Mouse (Mus musculus) megakaryocyte, embryonic 14.5 days (primary cell): ENCODE measurements around the gene St6gal1. TPM values are rescaled to one million over a fixed set of nuclear protein-coding genes. Genes with fewer than 3 reads are reported as not detected.
"Not testable (repeated sequence)": the region's sequence is repeated elsewhere in the genome, so short reads cannot be mapped to it uniquely, and the experiment has no call there.

Experiments
- H3K27me3 ChIP-seq: replicated peaks from 2 replicates; pipeline ENCODE3; 2012; ENCODE audit warnings: inconsistent platforms
- H3K36me3 ChIP-seq: replicated peaks from 2 replicates; pipeline ENCODE3; 2012; ENCODE audit warnings: low read length, inconsistent platforms, mixed read lengths
- H3K4me1 ChIP-seq: 2 replicates; pipeline ENCODE4 v1.6.1; 2012; ENCODE audit warnings: inconsistent platforms
- H3K4me3 ChIP-seq: replicated peaks from 2 replicates; pipeline ENCODE3; 2012; ENCODE audit warnings: moderate library complexity, mild to moderate bottlenecking, inconsistent platforms
- H3K9me3 ChIP-seq: 2 replicates; pipeline ENCODE4 v1.6.1; 2012; ENCODE audit warnings: inconsistent platforms
- FLI1 ChIP-seq: IDR thresholded peaks from 2 replicates; pipeline ENCODE4 v1.6.1; 2012; ENCODE audit warnings: low read length, inconsistent platforms, mixed read lengths
- GATA1 ChIP-seq: IDR thresholded peaks from 3 replicates; pipeline ENCODE4 v1.6.1; 2012; ENCODE audit warnings: mixed read lengths, low read length, inconsistent platforms, borderline replicate concordance
- polyA plus RNA-seq: library from polyadenylated mRNA; stranded (reverse); fragments of >175 nt; gene quantifications from 2 replicates; pipeline ENCODE4 v1.2.3, GENCODE M21; 2012; ENCODE audit warnings: low replicate concordance; ENCODE audit not compliant: insufficient read depth

The St6gal1 gene
- not detected in 2 replicates for polyA plus RNA-seq

DNA sequence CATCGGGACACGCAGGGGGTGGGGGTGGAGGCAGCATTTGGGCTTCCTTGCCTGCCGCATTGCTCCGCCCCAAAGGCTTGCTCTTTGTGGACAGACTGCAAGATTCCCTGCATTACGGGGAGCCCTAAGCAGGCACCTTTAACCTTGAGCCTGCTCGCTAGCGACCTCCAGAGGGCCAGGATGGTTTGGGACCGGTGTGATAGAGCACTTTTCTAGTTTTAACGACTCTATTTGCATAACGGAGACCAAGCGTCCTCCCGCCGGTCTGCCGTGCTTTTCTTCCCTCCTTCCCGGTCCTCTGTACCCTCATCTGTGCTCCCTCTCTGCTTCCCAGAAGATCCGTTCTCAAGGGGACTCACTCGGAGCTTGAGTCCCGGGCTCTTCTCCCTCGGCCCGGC is at the start of gene St6gal1:
St6gal1 (plus strand) TSS at position 70 of the 398 bp plus-strand sequence.
- TF ChIP-seq GATA1: no peak
- no peak for TF ChIP-seq FLI1

DNA sequence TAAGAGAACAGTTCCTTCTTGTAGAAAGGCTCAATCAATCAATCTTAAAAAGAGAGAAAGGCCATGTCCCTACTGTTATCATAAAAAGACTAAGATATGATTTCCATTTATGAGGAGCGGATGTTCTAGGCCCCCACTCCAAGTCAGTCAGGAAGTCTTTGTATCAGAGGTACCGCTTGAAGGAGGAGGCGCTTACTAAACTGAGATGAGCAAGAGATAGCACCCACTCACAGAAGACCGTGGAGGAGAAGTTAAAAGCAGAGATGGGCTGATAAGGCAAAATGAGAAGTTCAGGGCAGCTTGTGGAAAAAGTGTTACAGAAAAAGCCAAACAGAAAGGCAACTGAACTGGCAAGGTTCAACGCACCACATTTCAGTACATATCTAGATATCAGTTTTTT is 49.7 kb upstream of the St6gal1 start:
- Histone ChIP-seq H3K4me3 (no peak overlapping the region), H3K27me3 (peaks cover 21% of the 10 kb centered on the region), H3K4me1 (peaks cover 20% of the 10 kb centered on the region), H3K36me3 (no peaks in the 10 kb centered on the region), H3K9me3 (peaks cover 23% of the 10 kb centered on the region)
- no peak for TF ChIP-seq GATA1
- TF ChIP-seq FLI1: no peak

More for the DNA sequence above, at the start of gene St6gal1:
- H3K9me3 ChIP-seq: peaks cover 6% of the 10 kb centered on the region
- H3K36me3 ChIP-seq: no peaks in the 10 kb centered on the region
- H3K4me3 ChIP-seq: peak within 1 kb of the TSS; percentile 89
- H3K27me3 ChIP-seq: peaks cover 76% of the 10 kb centered on the region
- H3K4me1 ChIP-seq: peaks cover 33% of the 10 kb centered on the region

DNA sequence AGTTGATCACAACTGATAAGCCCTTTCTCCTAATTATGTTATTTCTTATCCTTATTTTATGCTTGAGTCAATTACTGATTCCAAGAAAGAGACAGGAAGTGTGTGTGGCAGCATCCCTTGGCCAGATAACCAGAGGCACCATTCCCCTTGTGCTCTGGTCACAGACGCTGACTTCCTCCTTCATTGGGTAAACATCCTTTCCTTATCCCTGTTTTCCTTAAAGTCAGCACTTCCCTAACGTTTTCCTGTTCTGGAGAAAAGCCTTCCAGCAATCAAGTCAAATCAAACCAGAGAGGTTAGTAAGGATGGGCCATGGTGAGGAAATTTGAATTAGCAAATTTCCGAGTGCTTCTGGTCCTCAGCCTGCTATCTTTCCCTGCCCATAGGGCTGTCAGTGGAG is 48.6 kb upstream of the St6gal1 start:
- H3K27me3 ChIP-seq: peaks cover 18% of the 10 kb centered on the region
- peaks cover 14% of the 10 kb centered on the region for H3K9me3 ChIP-seq
- peak overlapping the region; percentile 62 for H3K4me3 ChIP-seq
- TF ChIP-seq GATA1: no peak
- TF ChIP-seq FLI1: no peak
- H3K36me3 ChIP-seq: no peaks in the 10 kb centered on the region
- H3K4me1 ChIP-seq: peaks cover 23% of the 10 kb centered on the region

DNA sequence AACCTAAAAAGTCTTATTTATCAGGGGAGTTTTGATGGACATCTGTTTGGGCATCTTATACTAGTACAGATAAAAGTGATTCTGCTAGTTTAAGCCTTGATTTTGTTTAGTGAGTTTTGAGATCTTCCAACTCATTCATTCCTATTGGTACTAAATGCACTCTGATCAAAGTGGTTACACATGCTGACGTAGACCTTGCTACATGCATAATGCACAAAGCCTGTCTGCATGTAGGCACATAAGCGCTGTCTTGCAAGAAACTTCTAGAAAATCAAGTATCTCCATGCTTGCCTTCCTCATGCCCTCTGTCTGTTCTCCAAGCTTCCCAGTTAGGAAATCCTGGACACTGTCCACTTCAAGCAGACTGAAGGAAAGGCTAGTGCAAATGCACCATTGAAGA is 46.7 kb upstream of the St6gal1 start:
- H3K9me3 ChIP-seq: peaks cover 5% of the 10 kb centered on the region
- H3K27me3 ChIP-seq: peaks cover 15% of the 10 kb centered on the region
- no peak for TF ChIP-seq FLI1
- TF ChIP-seq GATA1: no peak
- no peak overlapping the region for H3K4me3 ChIP-seq
- H3K4me1 ChIP-seq: peaks cover 38% of the 10 kb centered on the region
- no peaks in the 10 kb centered on the region for H3K36me3 ChIP-seq

DNA sequence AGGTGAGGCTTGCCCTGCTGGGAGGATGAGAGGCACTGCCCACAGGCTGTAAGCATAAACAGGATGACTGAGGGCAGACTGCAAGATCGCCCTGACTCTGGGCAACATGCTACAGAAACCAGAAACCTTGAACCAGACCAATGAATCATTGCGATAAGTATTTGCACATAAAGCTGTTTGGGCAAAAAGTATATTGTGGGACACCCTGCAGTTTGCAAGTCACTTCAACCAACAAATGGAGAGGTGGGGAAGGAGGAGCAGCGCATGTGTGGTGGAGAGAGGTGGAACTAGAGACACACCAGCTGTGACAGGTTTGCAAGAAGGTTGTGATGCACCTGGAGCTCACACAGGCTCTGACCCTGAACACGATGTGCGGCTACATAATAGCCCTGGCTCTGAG is 45.7 kb upstream of the St6gal1 start:
- Histone ChIP-seq H3K4me3 (no peak overlapping the region), H3K36me3 (no peaks in the 10 kb centered on the region), H3K27me3 (peaks cover 13% of the 10 kb centered on the region), H3K9me3 (no peaks in the 10 kb centered on the region), H3K4me1 (peaks cover 38% of the 10 kb centered on the region)
- TF ChIP-seq FLI1 (no peak), GATA1 (no peak)

DNA sequence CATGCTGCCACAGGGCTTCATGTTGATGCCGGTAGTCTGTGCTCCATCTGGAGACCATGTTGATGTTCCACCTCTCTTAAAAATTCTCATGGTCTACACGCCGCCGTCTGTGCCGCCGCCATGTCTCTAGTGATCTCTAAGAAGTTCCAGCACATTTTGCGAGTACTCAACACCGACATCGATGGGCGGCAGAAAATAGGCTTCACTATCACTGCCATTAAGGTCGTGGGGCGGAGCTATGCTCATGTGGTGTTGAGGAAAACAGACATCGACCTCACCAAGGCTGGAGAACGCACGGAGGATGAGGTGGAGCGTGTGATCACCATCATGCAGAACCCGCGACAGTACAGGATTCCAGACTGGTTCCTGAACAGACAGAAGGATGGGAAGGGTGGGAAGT is 45.1 kb upstream of the St6gal1 start:
- peaks cover 38% of the 10 kb centered on the region for H3K4me1 ChIP-seq
- not testable (repeated sequence) for H3K36me3 ChIP-seq, H3K9me3 ChIP-seq, H3K4me3 ChIP-seq
- H3K27me3 ChIP-seq: peaks cover 13% of the 10 kb centered on the region

DNA sequence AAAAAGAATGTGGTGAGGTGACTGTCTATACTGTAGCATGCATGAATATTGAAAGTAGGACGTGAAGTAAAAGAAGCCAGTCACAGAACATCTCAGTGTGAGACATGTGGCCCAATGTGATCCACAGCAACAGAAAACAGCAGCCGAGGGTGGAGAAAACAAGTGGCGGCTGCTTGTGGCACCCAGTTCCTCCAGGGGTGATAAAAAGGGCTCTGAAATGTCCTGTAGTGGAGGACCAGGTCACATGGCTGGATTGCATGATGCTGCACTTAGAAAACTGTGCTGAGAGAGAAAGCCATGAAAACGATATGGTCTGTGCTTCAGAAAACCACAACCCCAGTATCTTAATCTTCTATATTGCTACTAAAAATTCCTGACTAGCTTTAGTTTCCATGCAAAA is 43.5 kb upstream of the St6gal1 start:
- H3K27me3 ChIP-seq: peaks cover 13% of the 10 kb centered on the region
- no peaks in the 10 kb centered on the region; the same call in 1 of the 2 replicates for H3K9me3 ChIP-seq
- no peaks in the 10 kb centered on the region for H3K36me3 ChIP-seq
- peak overlapping the region; percentile 38 for H3K4me3 ChIP-seq
- TF ChIP-seq GATA1 (no peak), FLI1 (no peak)
- peaks cover 26% of the 10 kb centered on the region for H3K4me1 ChIP-seq

DNA sequence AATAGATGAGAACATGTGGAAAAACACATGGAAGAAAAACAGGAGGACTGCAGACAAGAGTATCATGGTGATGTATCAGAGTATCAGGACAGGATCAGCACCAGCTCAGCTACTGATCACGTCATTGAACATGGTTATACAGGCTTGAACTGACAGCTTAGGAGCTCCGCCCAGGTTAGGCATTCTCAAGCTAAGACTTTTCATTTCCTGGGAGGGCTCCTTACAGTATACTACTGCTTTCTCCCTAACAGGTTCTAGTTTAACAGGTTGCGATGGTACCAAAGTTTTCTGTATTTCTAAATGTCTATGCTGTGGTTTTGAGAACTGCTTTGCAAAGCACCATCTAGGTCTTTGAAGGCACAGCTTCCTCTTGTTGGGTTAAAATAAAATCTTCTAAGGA is 43.1 kb upstream of the St6gal1 start:
- Histone ChIP-seq H3K4me1 (peaks cover 21% of the 10 kb centered on the region), H3K9me3 (no peaks in the 10 kb centered on the region; the same call in 1 of the 2 replicates), H3K27me3 (peaks cover 13% of the 10 kb centered on the region), H3K36me3 (no peaks in the 10 kb centered on the region), H3K4me3 (peak overlapping the region; percentile 59)
- TF ChIP-seq GATA1 (no peak), FLI1 (no peak)

DNA sequence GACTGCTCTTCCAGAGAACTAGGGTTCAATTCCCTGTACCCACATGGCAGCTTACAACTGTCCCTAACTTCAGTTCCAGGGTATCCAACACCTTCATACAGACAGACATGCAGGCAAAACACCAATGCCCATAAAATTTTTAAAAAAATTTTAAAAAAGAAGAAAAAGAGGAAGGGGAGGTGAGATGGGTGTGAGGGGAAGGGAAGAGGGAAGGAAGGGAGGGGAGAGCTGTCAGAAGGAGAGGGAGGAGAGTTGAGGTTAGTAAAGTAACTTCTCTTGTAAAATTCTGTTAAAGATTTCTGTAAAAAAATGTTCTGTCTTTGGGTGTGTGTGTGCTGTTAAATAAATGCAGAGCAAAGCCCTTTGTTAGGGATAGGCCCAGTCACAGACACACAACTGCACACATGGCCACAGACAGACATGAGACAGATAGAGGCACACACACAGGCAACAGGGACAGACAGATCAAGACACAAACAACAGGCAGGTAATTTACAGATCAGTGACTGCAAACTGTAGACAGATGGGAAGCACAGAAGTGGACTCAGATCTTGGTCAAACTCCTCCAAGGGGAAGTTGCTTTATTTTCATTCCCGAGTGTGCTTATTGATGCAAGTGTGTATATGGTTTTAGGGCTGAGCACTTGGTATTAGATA is 42.5 kb upstream of the St6gal1 start:
- TF ChIP-seq FLI1 (no peak), GATA1 (no peak)
- no peaks in the 10 kb centered on the region; the same call in 1 of the 2 replicates for H3K9me3 ChIP-seq
- H3K27me3 ChIP-seq: peaks cover 13% of the 10 kb centered on the region
- no peak overlapping the region for H3K4me3 ChIP-seq
- H3K4me1 ChIP-seq: peaks cover 18% of the 10 kb centered on the region
- no peaks in the 10 kb centered on the region for H3K36me3 ChIP-seq

DNA sequence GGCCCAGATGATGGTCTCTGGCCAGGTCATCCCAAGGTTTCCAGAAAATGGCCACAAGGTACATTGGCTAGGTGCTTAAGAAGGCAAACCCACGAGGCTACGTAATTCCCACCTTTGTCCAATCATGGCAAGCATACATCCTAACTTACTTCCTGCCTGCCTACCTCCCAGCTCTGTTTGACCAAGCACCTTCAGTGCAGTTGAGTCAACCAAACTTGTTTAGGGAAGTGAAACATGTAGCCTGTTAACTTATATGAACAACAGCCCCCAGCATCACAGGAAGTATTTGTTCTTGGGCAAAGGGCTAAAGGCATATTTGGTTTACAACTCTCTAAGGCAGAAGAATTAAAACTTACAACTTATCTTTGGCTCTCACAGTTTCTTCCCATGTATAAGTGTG is 38.7 kb upstream of the St6gal1 start:
- Histone ChIP-seq H3K36me3 (no peaks in the 10 kb centered on the region), H3K4me3 (no peak overlapping the region), H3K4me1 (peaks cover 17% of the 10 kb centered on the region), H3K27me3 (no peaks in the 10 kb centered on the region), H3K9me3 (peaks cover 17% of the 10 kb centered on the region)
- TF ChIP-seq FLI1: no peak

DNA sequence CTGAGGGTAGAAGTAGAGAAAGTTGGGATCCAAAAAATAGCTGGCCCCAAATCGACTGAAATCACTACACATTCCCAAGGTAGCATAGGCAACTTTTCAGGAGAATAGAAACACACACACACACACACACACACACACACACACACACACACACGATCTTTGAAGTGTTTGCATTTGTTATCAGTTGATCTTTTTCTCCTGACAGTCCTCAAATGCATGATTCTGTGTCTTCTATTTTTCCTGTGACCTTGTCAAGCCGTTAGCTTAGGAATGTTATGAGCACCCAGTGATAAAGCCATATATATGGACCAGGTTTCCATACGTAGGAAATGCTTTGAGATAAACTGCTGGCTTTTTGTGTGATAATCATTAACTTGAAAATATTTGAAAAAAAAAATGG is 38.1 kb upstream of the St6gal1 start:
- Histone ChIP-seq H3K27me3 (no peaks in the 10 kb centered on the region), H3K4me3 (no peak overlapping the region), H3K4me1 (peaks cover 11% of the 10 kb centered on the region), H3K36me3 (no peaks in the 10 kb centered on the region), H3K9me3 (peaks cover 17% of the 10 kb centered on the region)
- no peak for TF ChIP-seq GATA1
- TF ChIP-seq FLI1: no peak
